Mouse (Mus musculus) forebrain, embryonic 10.5 days (tissue): ENCODE measurements at regions not wholly inside any gene's neighbourhood (a gene's known extent, or its start where the extent isn't known, plus 50 kb on each side); places are given as distances from the start of the nearest gene placed in this dataset.
"Not testable (repeated sequence)": the region's sequence is repeated elsewhere in the genome, so short reads cannot be mapped to it uniquely, and the experiment has no call there.

Experiments
- DNase-seq: peaks from one replicate; pipeline ENCODE4 v3.0.0-alpha.2; 2017; ENCODE audit warnings: low spot score; ENCODE audit errors: extremely low spot score
- H3K27ac ChIP-seq: fragments of 300-500 bp; sonication (generic); 2 replicates; pipeline ENCODE4 v1.5.1; 2016; ENCODE audit warnings: mild to moderate bottlenecking
- H3K27me3 ChIP-seq: fragments of 300-500 bp; sonication (generic); 2 replicates; pipeline ENCODE4 v1.6.1; 2016; ENCODE audit warnings: mild to moderate bottlenecking; ENCODE audit not compliant: poor library complexity, severe bottlenecking
- H3K36me3 ChIP-seq: fragments of 300-500 bp; sonication (generic); replicated peaks from 2 replicates; pipeline ENCODE4 v1.6.1; 2016; ENCODE audit warnings: mild to moderate bottlenecking, moderate library complexity
- H3K4me1 ChIP-seq: fragments of 300-500 bp; sonication (generic); 2 replicates; pipeline ENCODE4 v1.6.1; 2016
- H3K4me3 ChIP-seq: fragments of 300-500 bp; sonication (generic); 2 replicates; pipeline ENCODE4 v1.5.1; 2016; ENCODE audit warnings: mild to moderate bottlenecking, moderate library complexity
- H3K9me3 ChIP-seq: fragments of 300-500 bp; sonication (generic); 2 replicates; pipeline ENCODE4 v1.6.1; 2016; ENCODE audit warnings: mild to moderate bottlenecking, moderate library complexity
- WGBS: fragments of 180-500 bp; shearing (Covaris S2); methylation state at CpG from one replicate; pipeline ENCODE4 v1.1.7; 2016; 5-methylcytosine and 5-hydroxymethylcytosine counted together

GRCm38 (mm10) chr7:113045613-113046159, 91.9 kb downstream of the Rassf10 start:
- H3K27ac ChIP-seq, H3K27me3 ChIP-seq, H3K36me3 ChIP-seq, DNase-seq, H3K4me3 ChIP-seq, H3K9me3 ChIP-seq: not testable (repeated sequence)
- H3K4me1 ChIP-seq = peaks cover 13% of the 10 kb centered on the region
- WGBS = 76% methylated on average over 8 of the region's 8 CpGs

- H3K36me3 ChIP-seq = no peaks in the 10 kb centered on the region
- 87% methylated on average over 4 of the region's 4 CpGs for WGBS
- H3K27me3 ChIP-seq = no peaks in the 10 kb centered on the region
- H3K4me1 ChIP-seq = peaks cover 13% of the 10 kb centered on the region
- DNase-seq = no peak
- H3K27ac ChIP-seq = no peak overlapping the region
- H3K9me3 ChIP-seq = no peaks in the 10 kb centered on the region
- no peak overlapping the region for H3K4me3 ChIP-seq
Observed at GRCm38 (mm10) chr7:113046406-113046805, 92.6 kb downstream of the Rassf10 start.

- no peaks in the 10 kb centered on the region for H3K36me3 ChIP-seq
- H3K4me1 ChIP-seq = peaks cover 13% of the 10 kb centered on the region
- no peaks in the 10 kb centered on the region for H3K27me3 ChIP-seq
- no peak for DNase-seq
- H3K4me3 ChIP-seq = no peak overlapping the region
- H3K27ac ChIP-seq = peak overlapping the region; percentile 54
- H3K9me3 ChIP-seq = no peaks in the 10 kb centered on the region
- 91% methylated on average over 3 of the region's 3 CpGs for WGBS
Observed at GRCm38 (mm10) chr7:113047583-113047982, 93.8 kb downstream of the Rassf10 start.

GRCm38 (mm10) chr7:113048097-113048795, 94.5 kb downstream of the Rassf10 start:
- Histone ChIP-seq H3K4me1 (peaks cover 20% of the 10 kb centered on the region), H3K27me3 (no peaks in the 10 kb centered on the region), H3K36me3 (no peaks in the 10 kb centered on the region), H3K9me3 (no peaks in the 10 kb centered on the region), H3K27ac (peak overlapping the region; percentile 54), H3K4me3 (no peak overlapping the region)
- DNase-seq = no peak
- WGBS = 49% methylated on average over 4 of the region's 4 CpGs

GRCm38 (mm10) chr7:113049440-113049839, 95.7 kb downstream of the Rassf10 start:
- DNase-seq = no peak
- Histone ChIP-seq H3K27me3 (no peaks in the 10 kb centered on the region), H3K4me1 (peaks cover 20% of the 10 kb centered on the region), H3K4me3 (no peak overlapping the region), H3K9me3 (no peaks in the 10 kb centered on the region), H3K36me3 (no peaks in the 10 kb centered on the region), H3K27ac (no peak overlapping the region)
- WGBS = 93% methylated on average over 5 of the region's 5 CpGs

GRCm38 (mm10) chr7:113052952-113053351, 99.2 kb downstream of the Rassf10 start:
- no peak overlapping the region for H3K27ac ChIP-seq
- no peak for DNase-seq
- peaks cover 15% of the 10 kb centered on the region for H3K4me1 ChIP-seq
- no peaks in the 10 kb centered on the region for H3K9me3 ChIP-seq
- H3K27me3 ChIP-seq = no peaks in the 10 kb centered on the region
- H3K36me3 ChIP-seq = no peaks in the 10 kb centered on the region
- H3K4me3 ChIP-seq = no peak overlapping the region
- WGBS = 45% methylated on average over 1 of the region's 1 CpGs

GRCm38 (mm10) chr7:113056421-113056820, 102.7 kb downstream of the Rassf10 start:
- Histone ChIP-seq H3K4me1 (peaks cover 21% of the 10 kb centered on the region), H3K36me3 (no peaks in the 10 kb centered on the region), H3K4me3 (no peak overlapping the region), H3K9me3 (no peaks in the 10 kb centered on the region), H3K27ac (no peak overlapping the region), H3K27me3 (0 out of 2 replicates have a peak, but pooled peaks cover 4% of the 10 kb centered on the region)
- whole genome bisulfite sequencing = 87% methylated on average over 2 of the region's 2 CpGs
- no peak for DNase-seq

- WGBS = 40% methylated on average over 12 of the region's 12 CpGs
- no peaks in the 10 kb centered on the region for H3K36me3 ChIP-seq
- peak overlapping the region; percentile 58; the same call in 1 of the 2 replicates for H3K27ac ChIP-seq
- no peak for DNase-seq
- H3K4me3 ChIP-seq = no peak overlapping the region
- peaks cover 18% of the 10 kb centered on the region for H3K4me1 ChIP-seq
- no peaks in the 10 kb centered on the region for H3K9me3 ChIP-seq
- 0 out of 2 replicates have a peak, but pooled peaks cover 4% of the 10 kb centered on the region for H3K27me3 ChIP-seq
Observed at GRCm38 (mm10) chr7:113059211-113059966, 105.6 kb downstream of the Rassf10 start.

GRCm38 (mm10) chr7:113059967-113060284, 106.2 kb downstream of the Rassf10 start:
- Histone ChIP-seq H3K36me3 (no peaks in the 10 kb centered on the region), H3K4me1 (peaks cover 18% of the 10 kb centered on the region), H3K27me3 (0 out of 2 replicates have a peak, but pooled peaks cover 4% of the 10 kb centered on the region), H3K9me3 (no peaks in the 10 kb centered on the region), H3K4me3 (no peak overlapping the region), H3K27ac (no peak overlapping the region)
- no peak for DNase-seq
- WGBS = 70% methylated on average over 5 of the region's 5 CpGs

GRCm38 (mm10) chr7:113060991-113061390, 107.2 kb downstream of the Rassf10 start:
- H3K4me1 ChIP-seq = peaks cover 18% of the 10 kb centered on the region
- H3K27me3 ChIP-seq = 0 out of 2 replicates have a peak, but pooled peaks cover 4% of the 10 kb centered on the region
- no peaks in the 10 kb centered on the region for H3K36me3 ChIP-seq
- H3K4me3 ChIP-seq = no peak overlapping the region
- DNase-seq = no peak
- no peak overlapping the region for H3K27ac ChIP-seq
- WGBS = 83% methylated on average over 7 of the region's 7 CpGs
- no peaks in the 10 kb centered on the region for H3K9me3 ChIP-seq

- Histone ChIP-seq H3K4me3 (no peak overlapping the region), H3K27ac (no peak overlapping the region), H3K27me3 (no peaks in the 10 kb centered on the region), H3K9me3 (no peaks in the 10 kb centered on the region), H3K36me3 (no peaks in the 10 kb centered on the region), H3K4me1 (peaks cover 10% of the 10 kb centered on the region)
- DNase-seq = no peak
- 86% methylated on average over 12 of the region's 12 CpGs for WGBS
Observed at GRCm38 (mm10) chr7:113066536-113066935, 112.8 kb downstream of the Rassf10 start.

- Histone ChIP-seq H3K4me3 (no peak overlapping the region), H3K4me1 (peaks cover 8% of the 10 kb centered on the region), H3K36me3 (no peaks in the 10 kb centered on the region), H3K27ac (no peak overlapping the region), H3K9me3 (no peaks in the 10 kb centered on the region), H3K27me3 (no peaks in the 10 kb centered on the region; the same call in 1 of the 2 replicates)
- 94% methylated on average over 6 of the region's 6 CpGs for WGBS
- no peak for DNase-seq
Observed at GRCm38 (mm10) chr7:113068296-113068695, 114.5 kb downstream of the Rassf10 start.

- WGBS = 68% methylated on average over 4 of the region's 4 CpGs
- Histone ChIP-seq H3K36me3 (no peaks in the 10 kb centered on the region), H3K27ac (no peak overlapping the region), H3K27me3 (no peaks in the 10 kb centered on the region; the same call in 1 of the 2 replicates), H3K4me1 (peaks cover 12% of the 10 kb centered on the region), H3K4me3 (no peak overlapping the region), H3K9me3 (no peaks in the 10 kb centered on the region)
- DNase-seq = no peak
Observed at GRCm38 (mm10) chr7:113069336-113069924, 115.7 kb downstream of the Rassf10 start.
